In genomic region chr4:47947869-47948573, GRCm38 (mm10) we compare ENCODE assay signal across 9 mouse cellular contexts.
DNase-seq lines count a peak whose midpoint lies in the region; ATAC-seq and TF ChIP-seq lines count a peak whose summit lies in the region.
"Had no signal": no experiment of that assay in that cellular context is flagged by ENCODE, and none has a peak within 500 bp of the region (broad histone marks: within the 10 kb centered on the region; RNA-seq: fewer than 3 reads in every experiment).

No protein-coding gene starts in this region.

- peak overlapping the region; percentile 7; the same call in 1 of the 2 replicates for H3K4me2 ChIP-seq in heart, embryonic 13.5 days
- H3K4me2 ChIP-seq: liver, embryonic 13.5 days had no signal

- no peak overlapping the region for H3K4me3 ChIP-seq in heart, embryonic 13.5 days
- H3K4me3 ChIP-seq: liver, embryonic 13.5 days had no signal

- H3K9ac ChIP-seq in heart, embryonic 13.5 days: no peak overlapping the region
- H3K9ac ChIP-seq: liver, embryonic 13.5 days had no signal

- TF ChIP-seq POLR2A in brain, embryonic 14.5 days (IDR thresholded peaks at IDR 0.05; ENCODE audit: borderline replicate concordance, extremely low read depth, insufficient read depth, insufficient read length, poor library complexity, severe bottlenecking): no peak

- DNase-seq in frontal cortex, adult 2 months (ENCODE audit: extremely low spot score in 1 of 2, low spot score in 1 of 2): peak; percentile 7 to 48
- DNase-seq in frontal cortex, postnatal 10 days (ENCODE audit: low spot score in 2 of 2): no peak
- peak; percentile 66 for DNase-seq in brain, embryonic 14.5 days (ENCODE audit: low read depth)
- peak; percentile 14 to 28 for DNase-seq in left cerebral cortex, adult 8-10 months (ENCODE audit: low spot score in 2 of 2)
- DNase-seq in retina, postnatal 1 day: no peak
- no peak for DNase-seq in thymus, postnatal 14 days
- DNase-seq: liver, embryonic 13.5 days had no signal

- no peak overlapping the region for H3K27ac ChIP-seq in heart, embryonic 13.5 days (replicated peaks)
- H3K27ac ChIP-seq: liver, embryonic 13.5 days had no signal

- peaks cover 4% of the 10 kb centered on the region; the same call in 1 of the 2 replicates for H3K4me1 ChIP-seq in heart, embryonic 13.5 days
- H3K4me1 ChIP-seq: liver, embryonic 13.5 days had no signal

- no peak for TF ChIP-seq CTCF in brain, embryonic 14.5 days (IDR thresholded peaks at IDR 0.05; ENCODE audit: borderline replicate concordance, extremely low read depth, insufficient read depth, insufficient read length)

- H3K27me3 ChIP-seq in heart, embryonic 13.5 days (replicated peaks): no peaks in the 10 kb centered on the region
- H3K27me3 ChIP-seq: liver, embryonic 13.5 days had no signal

- 66% methylated on average over 16 of the region's 16 CpGs for WGBS in heart, embryonic 13.5 days

- H3K36me3 ChIP-seq in heart, embryonic 13.5 days: no peaks in the 10 kb centered on the region
- H3K36me3 ChIP-seq: liver, embryonic 13.5 days had no signal

- no peak for ATAC-seq in heart, embryonic 13.5 days (ENCODE audit: extremely low read depth, insufficient number of reproducible peaks, low FRiP score, low TSS enrichment)
- no peak for ATAC-seq in monocyte, adult 5-6 weeks (replicated peaks; ENCODE audit: insufficient number of reproducible peaks, low FRiP score, low TSS enrichment, poor library complexity, severe bottlenecking)

- H3K9me3 ChIP-seq in heart, embryonic 13.5 days: no peaks in the 10 kb centered on the region
- H3K9me3 ChIP-seq: liver, embryonic 13.5 days had no signal

Comparison
In these comparisons a context has a peak if more than half of its experiments do, and no peak if none do; other contexts are left out.
1. DNase-seq: peak in frontal cortex, adult 2 months (2 of 2), brain, embryonic 14.5 days (single experiment) and left cerebral cortex, adult 8-10 months (2 of 2); none in frontal cortex, postnatal 10 days (0 of 2), retina, postnatal 1 day (single experiment) and thymus, postnatal 14 days (single experiment).